ENCODE assay signal across 12 mouse cellular contexts in genomic region chr15:83417407-83417806, GRCm38 (mm10). TPM values are rescaled to one million over a fixed set of nuclear protein-coding genes. Genes with fewer than 3 reads are reported as not detected.
DNase-seq lines count a peak whose midpoint lies in the region; ATAC-seq and TF ChIP-seq lines count a peak whose summit lies in the region.
"Had no signal": no experiment of that assay in that cellular context is flagged by ENCODE, and none has a peak within 500 bp of the region (broad histone marks: within the 10 kb centered on the region; RNA-seq: fewer than 3 reads in every experiment).

No protein-coding gene starts in this region.

- no peak for TF ChIP-seq CTCF in left cerebral cortex, adult 2 months (IDR thresholded peaks at IDR 0.05)

- peak overlapping the region; percentile 34 for H3K4me2 ChIP-seq in heart, embryonic 11.5 days
- H3K4me2 ChIP-seq in hindbrain, embryonic 13.5 days = no peak overlapping the region

- H3K27me3 ChIP-seq in heart, embryonic 11.5 days (ENCODE audit: control insufficient read depth, insufficient read depth, low read length) = no peaks in the 10 kb centered on the region
- no peaks in the 10 kb centered on the region for H3K27me3 ChIP-seq in hindbrain, embryonic 13.5 days

- no peak for ATAC-seq in heart, embryonic 11.5 days (replicated peaks; ENCODE audit: insufficient number of reproducible peaks, low FRiP score, low TSS enrichment)
- no peak for ATAC-seq in hindbrain, embryonic 13.5 days (ENCODE audit: low FRiP score)
- ATAC-seq: intestine, embryonic 16.5 days had no signal

- H3K9ac ChIP-seq in heart, embryonic 11.5 days (ENCODE audit: low read depth, low read length) = 0 out of 2 replicates have a peak overlapping the region, but pooled peaks have one; percentile 28
- no peak overlapping the region for H3K9ac ChIP-seq in hindbrain, embryonic 13.5 days

- H3K36me3 ChIP-seq in heart, embryonic 11.5 days (ENCODE audit: control insufficient read depth, insufficient read depth, low read length) = no peaks in the 10 kb centered on the region
- no peaks in the 10 kb centered on the region for H3K36me3 ChIP-seq in hindbrain, embryonic 13.5 days

- no peaks in the 10 kb centered on the region for H3K9me3 ChIP-seq in heart, embryonic 11.5 days (replicated peaks; ENCODE audit: control insufficient read depth, low read length)
- no peaks in the 10 kb centered on the region for H3K9me3 ChIP-seq in hindbrain, embryonic 13.5 days

- H3K4me1 ChIP-seq in heart, embryonic 11.5 days (ENCODE audit: control insufficient read depth, insufficient read depth, low read length) = peaks cover 45% of the 10 kb centered on the region
- peaks cover 4% of the 10 kb centered on the region; the same call in 1 of the 2 replicates for H3K4me1 ChIP-seq in hindbrain, embryonic 13.5 days (replicated peaks)

- intact Hi-C loops in left cerebral cortex, adult 2 months (cut with DNase I) = loop anchor here (2.0 kb wide), 1 partner anchor 31 kb away; no protein-coding TSS in a partner anchor

- 39% methylated on average over 7 of the region's 7 CpGs for WGBS in heart, embryonic 11.5 days (ENCODE audit: insufficient replicate concordance)
- WGBS in hindbrain, embryonic 13.5 days = 75% methylated on average over 7 of the region's 7 CpGs

- no peak overlapping the region for H3K4me3 ChIP-seq in heart, embryonic 11.5 days (ENCODE audit: low read depth, low read length)
- H3K4me3 ChIP-seq in left cerebral cortex, adult 2 months = no peak overlapping the region
- no peak overlapping the region for H3K4me3 ChIP-seq in hindbrain, embryonic 13.5 days

- peak overlapping the region; percentile 64 for H3K27ac ChIP-seq in heart, embryonic 11.5 days (ENCODE audit: low read depth, low read length)
- peak overlapping the region; percentile 84 for H3K27ac ChIP-seq in left cerebral cortex, adult 2 months
- H3K27ac ChIP-seq in hindbrain, embryonic 13.5 days = no peak overlapping the region

- no peak for DNase-seq in heart, postnatal 4 days
- peak; percentile 87 for DNase-seq in right cerebral cortex, adult 18-20 months
- no peak for DNase-seq in right cerebral cortex, postnatal 4 days
- peak; percentile 48 to 52 for DNase-seq in left cerebral cortex, adult 2 months (ENCODE audit: extremely low spot score in 1 of 2, low spot score in 2 of 2)
- DNase-seq in thymus, postnatal 36 days = no peak
- no peak for DNase-seq in embryo, embryonic 9.5 days (ENCODE audit: extremely low spot score)
- DNase-seq: cerebellum, postnatal 36 days; lung, adult 2 months; thymus, postnatal 25 days had no signal

RNA-seq across cellular contexts. Expression of gene Pacsin2, which starts 47.0 kb away (rescaled TPM):
- 55.0 and 60.0 TPM in 2 replicates for polyA plus RNA-seq in heart, embryonic 11.5 days (2014; fragmentation: Nextera tagmentation; extraction: Ambion mirVana)
- total RNA-seq in heart, postnatal 4 days (2021) = 100 to 1,000 TPM; 136 to 147 TPM
- total RNA-seq in left cerebral cortex, adult 2 months (2021) = 100 to 1,000 TPM in 1 of 2 experiments, 10 to 100 TPM in 1; 97.4 to 102 TPM
- polyA plus RNA-seq in hindbrain, embryonic 13.5 days (2015; fragmentation: Nextera tagmentation; extraction: Ambion mirVana) = 27.8 and 29.5 TPM in 2 replicates

Comparison
In these comparisons a context has a peak if more than half of its experiments do, and no peak if none do; other contexts are left out.
1. DNase-seq: peak in right cerebral cortex, adult 18-20 months (single experiment) and left cerebral cortex, adult 2 months (2 of 2); none in heart, postnatal 4 days (single experiment), right cerebral cortex, postnatal 4 days (single experiment), thymus, postnatal 36 days (0 of 2) and embryo, embryonic 9.5 days (single experiment).